ENCODE assay signal across 19 mouse cellular contexts in genomic region chr7:46389456-46390085, GRCm38 (mm10). TPM values are rescaled to one million over a fixed set of nuclear protein-coding genes. Genes with fewer than 3 reads are reported as not detected.
DNase-seq lines count a peak whose midpoint lies in the region; TF ChIP-seq lines count a peak whose summit lies in the region.
"Had no signal": no experiment of that assay in that cellular context is flagged by ENCODE, and none has a peak within 500 bp of the region (broad histone marks: within the 10 kb centered on the region; RNA-seq: fewer than 3 reads in every experiment).

No protein-coding gene starts in this region.

- H3K4me1 ChIP-seq in thymus, adult 2 months (replicated peaks; ENCODE audit: control insufficient read depth, insufficient read depth, low read length), result peaks cover 45% of the 10 kb centered on the region
- peaks cover 5% of the 10 kb centered on the region; the same call in 1 of the 2 replicates for H3K4me1 ChIP-seq in bone marrow, adult 2 months (ENCODE audit: control insufficient read depth, insufficient read depth, low read length)
- H3K4me1 ChIP-seq: heart, embryonic 13.5 days; liver, embryonic 15.5 days had no signal

- no peak for TF ChIP-seq CTCF in thymus, adult 2 months (IDR thresholded peaks at IDR 0.05; ENCODE audit: borderline replicate concordance, control insufficient read depth, extremely low read depth, insufficient read depth, low read length, poor library complexity)
- TF ChIP-seq CTCF in bone marrow, adult 2 months (IDR thresholded peaks at IDR 0.05; ENCODE audit: control insufficient read depth, insufficient read depth, low read length), result no peak

- peak; percentile 26 for DNase-seq in thymus, adult 2 months
- DNase-seq in thymus, postnatal 36 days, result no peak
- peak; percentile 89 for DNase-seq in naive thymus-derived CD4-positive, alpha-beta T cell, adult 2 months (ENCODE audit: low read depth)
- DNase-seq in testis, postnatal 14 days (ENCODE audit: low spot score), result no peak
- no peak for DNase-seq in gastrocnemius, adult 18-20 months (ENCODE audit: low spot score)
- DNase-seq in adrenal gland, adult 18-20 months (ENCODE audit: low spot score in 2 of 2), result no peak
- DNase-seq: adrenal gland, adult 2 months; cerebellum, adult 18-20 months; gastrocnemius, postnatal 36 days; heart, postnatal 4 days; kidney, postnatal 25 days; lung, postnatal 4 days; right cerebral cortex, postnatal 25 days had no signal

- H3K4me3 ChIP-seq in thymus, adult 2 months (ENCODE audit: control insufficient read depth, insufficient read depth, low read length), result no peak overlapping the region
- H3K4me3 ChIP-seq in bone marrow, adult 2 months (replicated peaks; ENCODE audit: control insufficient read depth, low read depth, low read length), result no peak overlapping the region
- H3K4me3 ChIP-seq: heart, embryonic 13.5 days; liver, embryonic 15.5 days; midbrain, embryonic 13.5 days had no signal

- no peak for TF ChIP-seq POLR2A in thymus, adult 2 months (IDR thresholded peaks at IDR 0.05; ENCODE audit: control insufficient read depth, extremely low read depth, insufficient read depth, low read length, poor library complexity)
- TF ChIP-seq POLR2A in bone marrow, adult 2 months (IDR thresholded peaks at IDR 0.05; ENCODE audit: borderline replicate concordance, control insufficient read depth, low read depth, low read length), result no peak

- no peaks in the 10 kb centered on the region for H3K36me3 ChIP-seq in thymus, adult 2 months (ENCODE audit: control insufficient read depth, insufficient read depth, low read length)
- H3K36me3 ChIP-seq: heart, embryonic 13.5 days; liver, embryonic 15.5 days; midbrain, embryonic 13.5 days had no signal

- WGBS in thymus, adult 2 months, result 19% methylated on average over 10 of the region's 10 CpGs
- WGBS in bone marrow, adult 2 months, result 21% methylated on average over 10 of the region's 10 CpGs

- H3K27me3 ChIP-seq in thymus, adult 2 months (ENCODE audit: control insufficient read depth, insufficient read depth, low read length), result no peaks in the 10 kb centered on the region

- peak overlapping the region; percentile 93 for H3K27ac ChIP-seq in thymus, adult 2 months (ENCODE audit: control insufficient read depth, insufficient read depth, low read length)
- H3K27ac ChIP-seq in bone marrow, adult 2 months (ENCODE audit: control insufficient read depth, insufficient read depth, low read depth, low read length, poor library complexity), result 0 out of 2 replicates have a peak overlapping the region, but pooled peaks have one; percentile 18
- H3K27ac ChIP-seq: heart, embryonic 13.5 days; liver, embryonic 15.5 days; midbrain, embryonic 13.5 days had no signal

RNA-seq across cellular contexts. Expression of gene Kcnc1, which starts 6.7 kb away (rescaled TPM):
- polyA plus RNA-seq in thymus, adult 2 months (2012; rRNA removed), result 1.3 and 1.6 TPM in 2 replicates
- polyA plus RNA-seq in bone marrow, adult 2 months (2011; ENCODE audit: insufficient read depth, insufficient read length, low replicate concordance, missing spikeins), result 0.25 and 0.32 TPM in 2 replicates
- 10 to 100 TPM; 59.0 to 67.2 TPM for total RNA-seq in gastrocnemius, adult 18-20 months (2021)
- total RNA-seq in adrenal gland, adult 18-20 months (2021), result under 1 TPM; 0.19 to 0.36 TPM
- polyA plus RNA-seq: liver, embryonic 15.5 days had no signal

RNA-seq across cellular contexts. Expression of gene Myod1, which starts 13.3 kb away (rescaled TPM):
- polyA plus RNA-seq in thymus, adult 2 months (2012; rRNA removed), result 0.05 TPM in 1 of 2 replicates, not detected in the other
- not detected in 2 replicates for polyA plus RNA-seq in bone marrow, adult 2 months (2011; ENCODE audit: insufficient read depth, insufficient read length, low replicate concordance, missing spikeins)
- 10 to 100 TPM; 14.9 to 15.5 TPM for total RNA-seq in gastrocnemius, adult 18-20 months (2021)
- not detected for total RNA-seq in adrenal gland, adult 18-20 months (2021)
- total RNA-seq: adrenal gland, adult 2 months; heart, postnatal 4 days; layer of hippocampus, postnatal 10 days had no signal
- polyA plus RNA-seq: adrenal gland, adult 2 months; forebrain, embryonic 11.5 days; midbrain, embryonic 13.5 days had no signal

Comparison
In these comparisons a context has a peak if more than half of its experiments do, and no peak if none do; other contexts are left out.
1. DNase-seq: peak in thymus, adult 2 months (single experiment) and naive thymus-derived CD4-positive, alpha-beta T cell, adult 2 months (single experiment); none in thymus, postnatal 36 days (0 of 2), testis, postnatal 14 days (single experiment), gastrocnemius, adult 18-20 months (single experiment) and adrenal gland, adult 18-20 months (0 of 2).
2. RNA of gene Kcnc1, which starts 6.7 kb away (total RNA-seq): 59.0 to 67.2 TPM in gastrocnemius, adult 18-20 months; 0.19 to 0.36 TPM in adrenal gland, adult 18-20 months; every median in the first group is over 10 times any median in the second.
3. RNA of gene Myod1, which starts 13.3 kb away (total RNA-seq): 14.9 to 15.5 TPM in gastrocnemius, adult 18-20 months; not detected in adrenal gland, adult 18-20 months; every median in the first group is over 10 times any median in the second.